Mouse (Mus musculus): ENCODE data around the gene Phpt1. TPM values are rescaled to one million over a fixed set of nuclear protein-coding genes. Genes with fewer than 3 reads are reported as not detected.

Gene Phpt1
- polyA plus RNA-seq, 1 experiment from 2014 or later = 144 TPM

DNA sequence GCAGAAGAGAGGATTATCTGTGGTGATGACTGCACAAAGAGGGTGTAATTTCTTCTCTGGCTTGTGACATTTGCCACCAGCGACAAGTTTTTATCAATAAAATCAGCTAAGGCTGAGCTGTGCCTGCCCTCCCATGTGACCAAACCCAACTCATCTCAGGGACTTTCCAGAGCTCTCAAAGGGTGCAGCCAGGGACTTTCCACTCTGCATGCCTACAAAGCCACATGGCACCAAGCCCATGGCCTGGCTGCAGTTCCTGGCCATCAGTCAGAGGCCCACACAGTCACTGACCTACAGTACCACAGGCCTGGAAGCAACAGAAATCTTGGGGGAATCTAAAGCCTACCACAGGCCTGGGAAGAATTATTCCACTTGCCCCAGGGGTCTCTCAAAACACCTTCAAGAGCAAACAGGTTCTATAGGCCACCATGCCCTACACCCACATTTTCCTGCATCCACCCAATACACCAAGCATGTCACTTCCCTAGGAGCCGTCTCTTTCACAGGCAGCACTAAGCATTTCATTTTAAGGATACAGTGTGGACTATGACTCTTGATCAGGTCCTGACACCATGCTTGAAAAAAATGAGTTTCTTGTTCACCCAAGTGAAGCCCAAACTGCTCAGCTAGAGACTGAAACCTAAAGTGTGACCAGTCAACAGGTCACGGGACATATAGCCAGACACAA is 40.7 kb downstream of the Phpt1 start:
- H3K4me3 ChIP-seq (ENCODE audit: low read depth, low read length) = no peak overlapping the region
- DNase-seq (ENCODE audit: low spot score) (no peak), ATAC-seq (replicated peaks; ENCODE audit: low FRiP score) (no peak)
- WGBS = 84% methylated on average over 3 of the region's 3 CpGs
- no peak overlapping the region for H3K27ac ChIP-seq (ENCODE audit: low read depth, low read length)
- H3K4me1 ChIP-seq (replicated peaks; ENCODE audit: control insufficient read depth, insufficient read depth, low read length) = no peaks in the 10 kb centered on the region
- H3K4me2 ChIP-seq (ENCODE audit: low read depth, low read length, severe bottlenecking) = no peak overlapping the region
- peaks cover 6% of the 10 kb centered on the region; the same call in 1 of the 2 replicates for H3K36me3 ChIP-seq (ENCODE audit: control insufficient read depth, insufficient read depth, low read length)
- H3K9me3 ChIP-seq (ENCODE audit: control insufficient read depth, low read length) = no peaks in the 10 kb centered on the region
- no peaks in the 10 kb centered on the region for H3K27me3 ChIP-seq (ENCODE audit: control insufficient read depth, insufficient read depth, low read length)
- H3K9ac ChIP-seq (ENCODE audit: low read length) = no peak overlapping the region

- no peak for ATAC-seq (replicated peaks; ENCODE audit: low FRiP score)
- Histone ChIP-seq H3K9me3 (ENCODE audit: control insufficient read depth, low read length) (no peaks in the 10 kb centered on the region), H3K27me3 (ENCODE audit: control insufficient read depth, insufficient read depth, low read length) (no peaks in the 10 kb centered on the region), H3K36me3 (ENCODE audit: control insufficient read depth, insufficient read depth, low read length) (peaks cover 6% of the 10 kb centered on the region; the same call in 1 of the 2 replicates), H3K4me3 (ENCODE audit: low read depth, low read length) (no peak overlapping the region), H3K4me2 (ENCODE audit: low read depth, low read length, severe bottlenecking) (no peak overlapping the region), H3K27ac (ENCODE audit: low read depth, low read length) (no peak overlapping the region), H3K4me1 (replicated peaks; ENCODE audit: control insufficient read depth, insufficient read depth, low read length) (no peaks in the 10 kb centered on the region), H3K9ac (ENCODE audit: low read length) (no peak overlapping the region)
- DNase-seq (ENCODE audit: low spot score) = no peak
- 94% methylated on average over 2 of the region's 2 CpGs for WGBS
These were observed 41.3 kb downstream of the Phpt1 start for GRCm38 (mm10) chr2:25533707-25534106.

DNA sequence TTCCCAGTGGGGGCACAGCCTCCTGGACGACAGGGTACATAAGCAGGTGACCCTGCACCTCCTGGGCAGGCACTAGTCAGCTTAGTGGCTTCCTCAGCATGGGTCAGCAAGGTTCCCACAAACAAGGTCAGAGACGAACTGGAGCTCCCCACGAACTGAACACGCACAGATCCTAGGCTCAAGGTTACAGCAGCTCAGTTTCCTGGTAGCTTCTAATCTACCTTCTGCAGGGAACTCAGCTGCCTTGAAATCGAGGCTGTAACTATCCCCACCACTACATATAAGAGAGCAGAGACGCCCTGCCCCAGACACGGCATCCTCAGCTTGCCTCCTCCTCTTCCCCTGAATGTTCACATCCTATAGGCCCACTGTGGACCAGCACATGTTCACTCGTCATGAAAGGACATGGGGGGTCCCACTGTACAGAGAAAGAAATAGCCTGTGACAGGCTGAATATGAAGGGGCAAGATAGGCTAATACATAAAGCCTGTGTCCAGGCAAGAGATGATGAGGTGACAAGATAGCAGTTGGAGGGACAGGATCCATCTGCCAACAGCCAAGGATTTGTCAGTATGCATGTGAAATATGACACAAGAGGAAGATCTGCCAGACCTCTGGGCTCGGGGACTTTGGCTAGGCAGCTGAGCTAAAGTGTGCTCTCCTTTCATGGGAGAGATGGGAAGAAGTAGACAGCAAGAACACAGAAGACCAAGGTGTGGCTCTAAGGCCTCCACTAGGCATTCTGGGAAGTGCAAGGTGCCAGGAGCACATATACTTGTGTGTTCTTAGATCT is 48.3 kb downstream of the Phpt1 start:
- Histone ChIP-seq H3K27me3 (ENCODE audit: control insufficient read depth, insufficient read depth, low read length) (no peaks in the 10 kb centered on the region), H3K9me3 (ENCODE audit: control insufficient read depth, low read length) (no peaks in the 10 kb centered on the region), H3K36me3 (ENCODE audit: control insufficient read depth, insufficient read depth, low read length) (peaks cover 10% of the 10 kb centered on the region; the same call in 1 of the 2 replicates), H3K4me1 (replicated peaks; ENCODE audit: control insufficient read depth, insufficient read depth, low read length) (no peaks in the 10 kb centered on the region), H3K27ac (ENCODE audit: low read depth, low read length) (no peak overlapping the region), H3K4me3 (ENCODE audit: low read depth, low read length) (no peak overlapping the region), H3K4me2 (ENCODE audit: low read depth, low read length, severe bottlenecking) (no peak overlapping the region), H3K9ac (ENCODE audit: low read length) (no peak overlapping the region)
- ATAC-seq (replicated peaks; ENCODE audit: low FRiP score) (no peak), DNase-seq (ENCODE audit: low spot score) (no peak)
- 93% methylated on average over 9 of the region's 9 CpGs for WGBS

Other genes starting within 250 kb of the Phpt1 start
- 75.7 and 77.8 TPM in 2 replicates for gene Man1b1, start 242.9 kb downstream of the Phpt1 start, polyA plus RNA-seq (2014; fragmentation: Nextera tagmentation; extraction: Ambion mirVana)
- 20.1 and 20.5 TPM in 2 replicates for gene Dpp7, start 218.9 kb downstream of the Phpt1 start, polyA plus RNA-seq (2014; fragmentation: Nextera tagmentation; extraction: Ambion mirVana)
- 3.1 and 5.4 TPM in 2 replicates for gene Uap1l1, start 209.5 kb downstream of the Phpt1 start, polyA plus RNA-seq (2014; fragmentation: Nextera tagmentation; extraction: Ambion mirVana)
- gene Sapcd2, start 202.9 kb downstream of the Phpt1 start, polyA plus RNA-seq (2014; fragmentation: Nextera tagmentation; extraction: Ambion mirVana) = 79.0 and 85.0 TPM in 2 replicates
- 0.23 TPM in 1 of 2 replicates, not detected in the other for gene Entpd2, start 179.3 kb downstream of the Phpt1 start, polyA plus RNA-seq (2014; fragmentation: Nextera tagmentation; extraction: Ambion mirVana)
- gene Npdc1, start 175.9 kb downstream of the Phpt1 start, polyA plus RNA-seq (2014; fragmentation: Nextera tagmentation; extraction: Ambion mirVana) = 120 and 128 TPM in 2 replicates
- gene Fut7, start 152.0 kb downstream of the Phpt1 start, polyA plus RNA-seq (2014; fragmentation: Nextera tagmentation; extraction: Ambion mirVana) = not detected in 2 replicates
- gene Abca2, start 146.5 kb downstream of the Phpt1 start, polyA plus RNA-seq (2014; fragmentation: Nextera tagmentation; extraction: Ambion mirVana) = 9.9 and 10.2 TPM in 2 replicates
- 0.61 and 0.77 TPM in 2 replicates for gene Clic3, start 118.4 kb downstream of the Phpt1 start, polyA plus RNA-seq (2014; fragmentation: Nextera tagmentation; extraction: Ambion mirVana)
- 22.9 and 24.2 TPM in 2 replicates for gene Paxx, start 114.1 kb downstream of the Phpt1 start, polyA plus RNA-seq (2014; fragmentation: Nextera tagmentation; extraction: Ambion mirVana)
- gene Ptgds, start 105.2 kb downstream of the Phpt1 start, polyA plus RNA-seq (2014; fragmentation: Nextera tagmentation; extraction: Ambion mirVana) = 0.69 and 0.73 TPM in 2 replicates
- gene Lcn12, start 81.3 kb downstream of the Phpt1 start, polyA plus RNA-seq (2014; fragmentation: Nextera tagmentation; extraction: Ambion mirVana) = not detected in 2 replicates
- gene Fbxw5, start 74.5 kb downstream of the Phpt1 start, polyA plus RNA-seq (2014; fragmentation: Nextera tagmentation; extraction: Ambion mirVana) = 96.1 and 102 TPM in 2 replicates
- gene C8g, start 73.5 kb downstream of the Phpt1 start, polyA plus RNA-seq (2014; fragmentation: Nextera tagmentation; extraction: Ambion mirVana) = 5.5 and 5.9 TPM in 2 replicates
- 37.2 and 40.1 TPM in 2 replicates for gene Traf2, start 28.3 kb downstream of the Phpt1 start, polyA plus RNA-seq (2014; fragmentation: Nextera tagmentation; extraction: Ambion mirVana)
- 353 and 371 TPM in 2 replicates for gene Edf1, start 17.4 kb downstream of the Phpt1 start, polyA plus RNA-seq (2014; fragmentation: Nextera tagmentation; extraction: Ambion mirVana)
- gene Mamdc4, start 379 bp downstream of the Phpt1 start, polyA plus RNA-seq (2014; fragmentation: Nextera tagmentation; extraction: Ambion mirVana) = 1.3 and 5.0 TPM in 2 replicates
- gene Ajm1, start 6.5 kb upstream of the Phpt1 start, polyA plus RNA-seq (2014; fragmentation: Nextera tagmentation; extraction: Ambion mirVana) = 0.28 and 0.69 TPM in 2 replicates
- gene Rabl6, start 33.3 kb upstream of the Phpt1 start, polyA plus RNA-seq (2014; fragmentation: Nextera tagmentation; extraction: Ambion mirVana) = 77.1 and 81.5 TPM in 2 replicates
- gene Ccdc183, start 42.5 kb upstream of the Phpt1 start, polyA plus RNA-seq (2014; fragmentation: Nextera tagmentation; extraction: Ambion mirVana) = 0.13 and 0.21 TPM in 2 replicates
- gene Tmem141, start 46.8 kb upstream of the Phpt1 start, polyA plus RNA-seq (2014; fragmentation: Nextera tagmentation; extraction: Ambion mirVana) = 12.6 and 17.9 TPM in 2 replicates
- 0.95 and 0.97 TPM in 2 replicates for gene Fcna, start 52.8 kb upstream of the Phpt1 start, polyA plus RNA-seq (2014; fragmentation: Nextera tagmentation; extraction: Ambion mirVana)
- gene Lcn8, start 77.9 kb upstream of the Phpt1 start, polyA plus RNA-seq (2014; fragmentation: Nextera tagmentation; extraction: Ambion mirVana) = not detected in 2 replicates
- not detected in 2 replicates for gene Lcn5, start 82.7 kb upstream of the Phpt1 start, polyA plus RNA-seq (2014; fragmentation: Nextera tagmentation; extraction: Ambion mirVana)
- gene Lcn6, start 101.6 kb upstream of the Phpt1 start, polyA plus RNA-seq (2014; fragmentation: Nextera tagmentation; extraction: Ambion mirVana) = not detected in 2 replicates
- not detected in 2 replicates for gene Lcn10, start 107.5 kb upstream of the Phpt1 start, polyA plus RNA-seq (2014; fragmentation: Nextera tagmentation; extraction: Ambion mirVana)
- gene Obp2a, start 124.8 kb upstream of the Phpt1 start, polyA plus RNA-seq (2014; fragmentation: Nextera tagmentation; extraction: Ambion mirVana) = not detected in 2 replicates
- gene Bmyc, start 131.5 kb upstream of the Phpt1 start, polyA plus RNA-seq (2014; fragmentation: Nextera tagmentation; extraction: Ambion mirVana) = 68.5 and 71.2 TPM in 2 replicates
- not detected in 2 replicates for gene Obp2b, start 161.8 kb upstream of the Phpt1 start, polyA plus RNA-seq (2014; fragmentation: Nextera tagmentation; extraction: Ambion mirVana)
- not detected in 2 replicates for gene Lcn3, start 190.3 kb upstream of the Phpt1 start, polyA plus RNA-seq (2014; fragmentation: Nextera tagmentation; extraction: Ambion mirVana)
- gene Lcn11, start 201.8 kb upstream of the Phpt1 start, polyA plus RNA-seq (2014; fragmentation: Nextera tagmentation; extraction: Ambion mirVana) = not detected in 2 replicates
- gene Gm13539, start 207.0 kb upstream of the Phpt1 start, polyA plus RNA-seq (2014; fragmentation: Nextera tagmentation; extraction: Ambion mirVana) = not detected in 2 replicates
- gene Glt6d1, start 240.6 kb upstream of the Phpt1 start, polyA plus RNA-seq (2014; fragmentation: Nextera tagmentation; extraction: Ambion mirVana) = not detected in 2 replicates
- not detected in 2 replicates for gene Lcn9, start 247.9 kb upstream of the Phpt1 start, polyA plus RNA-seq (2014; fragmentation: Nextera tagmentation; extraction: Ambion mirVana)

Measured in forebrain, embryonic 11.5 days (tissue).